16 mouse cellular contexts compared by ENCODE assay signal in genomic region chr4:140881026-140881670, GRCm38 (mm10). TPM values are rescaled to one million over a fixed set of nuclear protein-coding genes. Genes with fewer than 3 reads are reported as not detected.
"Had no signal": no experiment of that assay in that cellular context is flagged by ENCODE, and none has a peak within 500 bp of the region (broad histone marks: within the 10 kb centered on the region; RNA-seq: fewer than 3 reads in every experiment).

No protein-coding gene starts in this region.

- H3K9me3 ChIP-seq: neural tube, embryonic 15.5 days; stomach, embryonic 15.5 days had no signal

- H3K4me3 ChIP-seq: limb, embryonic 13.5 days; liver, embryonic 13.5 days; myocyte; neural tube, embryonic 15.5 days; stomach, embryonic 15.5 days had no signal

- H3K27ac ChIP-seq: limb, embryonic 13.5 days; liver, embryonic 13.5 days; neural tube, embryonic 15.5 days; stomach, embryonic 15.5 days had no signal

- H3K36me3 ChIP-seq: limb, embryonic 13.5 days; liver, embryonic 13.5 days; neural tube, embryonic 15.5 days; stomach, embryonic 15.5 days had no signal

- H3K27me3 ChIP-seq: limb, embryonic 13.5 days; neural tube, embryonic 15.5 days; stomach, embryonic 15.5 days had no signal

- DNase-seq: kidney, adult 11 months; kidney, postnatal 14 days; left cerebral cortex, postnatal 4 days; liver, embryonic 13.5 days; lung, adult 18-20 months; midbrain, embryonic 14.5 days; right cerebral cortex, adult 18-20 months; thymus, adult 18-20 months; thymus, postnatal 14 days had no signal

- H3K4me2 ChIP-seq: limb, embryonic 13.5 days; liver, embryonic 13.5 days; neural tube, embryonic 15.5 days; stomach, embryonic 15.5 days had no signal

- H3K9ac ChIP-seq: limb, embryonic 13.5 days; liver, embryonic 13.5 days; neural tube, embryonic 15.5 days; stomach, embryonic 15.5 days had no signal

- H3K4me1 ChIP-seq: liver, embryonic 13.5 days; neural tube, embryonic 15.5 days; stomach, embryonic 15.5 days had no signal

RNA-seq across cellular contexts. Expression of gene Padi1, which starts 35.6 kb away (rescaled TPM):
- total RNA-seq: layer of hippocampus, postnatal 14 days; left cerebral cortex, adult 18-20 months had no signal
- polyA plus RNA-seq: neural tube, embryonic 11.5 days had no signal
